Mouse (Mus musculus) hindbrain, embryonic 10.5 days (tissue): ENCODE results near the gene Fbxo42. TPM values are rescaled to one million over a fixed set of nuclear protein-coding genes. Genes with fewer than 3 reads are reported as not detected.

ENCODE experiments used
- DNase-seq: peaks from one replicate; pipeline ENCODE4 v3.0.0-alpha.2; 2017; ENCODE audit warnings: low spot score
- H3K27ac ChIP-seq: fragments of 300-500 bp; sonication (generic); 2 replicates; pipeline ENCODE4 v1.5.1; 2016; ENCODE audit warnings: mild to moderate bottlenecking, moderate library complexity
- H3K27me3 ChIP-seq: fragments of 300-500 bp; sonication (generic); 2 replicates; pipeline ENCODE4 v1.6.1; 2016; ENCODE audit warnings: mild to moderate bottlenecking; ENCODE audit not compliant: poor library complexity, insufficient read depth, severe bottlenecking
- H3K36me3 ChIP-seq: fragments of 300-500 bp; sonication (generic); 2 replicates; pipeline ENCODE4 v1.6.1; 2016; ENCODE audit warnings: mild to moderate bottlenecking, moderate library complexity
- H3K4me1 ChIP-seq: fragments of 300-500 bp; sonication (generic); replicated peaks from 2 replicates; pipeline ENCODE4 v1.6.1; 2016; ENCODE audit warnings: mild to moderate bottlenecking
- H3K4me3 ChIP-seq: fragments of 300-500 bp; sonication (generic); 2 replicates; pipeline ENCODE4 v1.5.1; 2016; ENCODE audit warnings: mild to moderate bottlenecking, moderate library complexity
- H3K9me3 ChIP-seq: fragments of 300-500 bp; sonication (generic); 2 replicates; pipeline ENCODE4 v1.6.1; 2016; ENCODE audit warnings: mild to moderate bottlenecking, moderate library complexity
- WGBS: fragments of 180-500 bp; shearing (Covaris S2); methylation state at CpG from one replicate; pipeline ENCODE4 v1.1.7; 2016; 5-methylcytosine and 5-hydroxymethylcytosine counted together
- polyA plus RNA-seq: library from polyadenylated mRNA; unstranded; fragments of >200 nt; fragmentation: Nextera tagmentation; extraction: Ambion mirVana; gene quantifications from 2 replicates; pipeline ENCODE4 v1.2.1, GENCODE M21; 2016

The Fbxo42 gene
- polyA plus RNA-seq = 23.2 and 24.5 TPM in 2 replicates

DNA sequence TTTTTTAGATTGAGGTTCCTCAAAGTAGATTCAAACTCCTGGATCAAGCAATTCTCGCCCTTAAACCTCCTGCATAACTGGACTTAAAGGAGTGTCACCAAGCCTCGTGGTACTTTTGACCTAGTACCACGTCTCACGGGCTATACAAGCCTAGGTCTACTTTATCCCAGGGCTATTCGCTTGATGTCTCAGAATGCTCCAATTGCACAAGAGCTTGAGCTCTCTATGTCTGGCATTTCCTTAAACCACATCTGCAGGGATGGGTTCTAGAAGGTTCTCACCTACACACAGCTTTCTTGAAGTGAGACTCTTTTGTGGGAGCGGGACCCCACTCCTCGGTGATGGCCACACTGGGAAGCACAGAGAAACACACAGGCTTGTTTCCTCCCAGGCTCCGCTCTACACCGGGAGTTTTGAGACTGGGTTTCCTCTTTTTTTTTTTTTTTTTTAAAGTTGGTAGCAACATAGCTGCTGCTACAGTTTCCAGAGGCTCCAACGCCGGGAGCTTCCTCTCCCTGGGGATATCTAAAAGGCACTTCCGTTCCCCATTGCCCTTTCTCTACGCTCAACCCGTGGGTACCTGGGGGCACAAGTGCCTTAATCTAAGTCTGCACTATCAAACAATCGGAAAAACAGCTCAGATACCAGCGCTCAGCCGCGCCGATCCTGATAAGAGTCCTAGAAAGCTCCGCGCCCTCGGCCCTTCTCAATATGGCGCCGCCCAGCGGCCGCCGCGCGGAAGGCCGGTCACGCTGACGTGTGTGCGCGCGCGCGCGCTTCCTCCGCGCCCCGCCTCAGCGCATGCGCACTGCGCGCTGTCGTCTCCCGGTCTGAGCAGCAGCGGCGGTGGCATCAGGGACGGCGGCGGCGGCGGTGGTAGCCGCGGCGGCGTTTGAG lies at the start of gene Fbxo42:
Fbxo42 (plus strand) TSS at position 802 of the 897 bp plus-strand sequence.
- 9% methylated on average over 58 of the region's 58 CpGs for WGBS

GRCm38 (mm10) chr4:141098935-141099334 lies 48.8 kb upstream of the Fbxo42 start:
- Histone ChIP-seq H3K27me3 (no peaks in the 10 kb centered on the region), H3K4me3 (no peak overlapping the region), H3K36me3 (no peaks in the 10 kb centered on the region), H3K4me1 (peaks cover 13% of the 10 kb centered on the region), H3K9me3 (no peaks in the 10 kb centered on the region), H3K27ac (no peak overlapping the region)
- 72% methylated on average over 4 of the region's 4 CpGs for WGBS
- no peak for DNase-seq

More for the DNA sequence above, at the start of gene Fbxo42:
- no peaks in the 10 kb centered on the region for H3K9me3 ChIP-seq
- peak within 1 kb of the TSS; percentile 72 for H3K4me3 ChIP-seq
- no peaks in the 10 kb centered on the region; the same call in 1 of the 2 replicates for H3K27me3 ChIP-seq
- no peaks in the 10 kb centered on the region for H3K36me3 ChIP-seq
- DNase-seq = peak; percentile 94
- H3K27ac ChIP-seq = peak within 1 kb of the TSS; percentile 95
- peaks cover 27% of the 10 kb centered on the region for H3K4me1 ChIP-seq

DNA sequence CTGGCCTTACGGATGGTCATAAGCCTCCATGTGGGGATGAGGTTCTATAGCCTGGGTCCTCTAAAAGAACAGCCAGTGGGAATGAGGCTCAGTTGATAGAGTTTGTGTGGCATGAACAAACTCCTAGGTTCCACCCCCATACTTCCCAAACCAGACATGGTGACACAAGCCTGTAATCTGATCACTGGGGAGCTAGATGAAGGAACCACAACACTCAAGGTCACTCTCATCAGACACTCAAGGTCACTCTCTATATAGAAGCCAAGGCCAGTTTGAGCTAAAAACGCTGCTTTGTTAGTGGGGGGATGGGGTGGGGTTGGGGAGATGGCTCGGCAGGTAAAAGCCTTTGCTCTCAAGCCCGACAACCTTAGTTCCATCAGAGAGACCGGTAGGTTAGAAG lies 47.8 kb upstream of the Fbxo42 start:
- DNase-seq = no peak
- no peaks in the 10 kb centered on the region for H3K27me3 ChIP-seq
- WGBS = 83% methylated on average over 5 of the region's 5 CpGs
- no peak overlapping the region for H3K4me3 ChIP-seq
- no peaks in the 10 kb centered on the region for H3K9me3 ChIP-seq
- H3K36me3 ChIP-seq = no peaks in the 10 kb centered on the region
- no peak overlapping the region for H3K27ac ChIP-seq
- peaks cover 11% of the 10 kb centered on the region for H3K4me1 ChIP-seq

DNA sequence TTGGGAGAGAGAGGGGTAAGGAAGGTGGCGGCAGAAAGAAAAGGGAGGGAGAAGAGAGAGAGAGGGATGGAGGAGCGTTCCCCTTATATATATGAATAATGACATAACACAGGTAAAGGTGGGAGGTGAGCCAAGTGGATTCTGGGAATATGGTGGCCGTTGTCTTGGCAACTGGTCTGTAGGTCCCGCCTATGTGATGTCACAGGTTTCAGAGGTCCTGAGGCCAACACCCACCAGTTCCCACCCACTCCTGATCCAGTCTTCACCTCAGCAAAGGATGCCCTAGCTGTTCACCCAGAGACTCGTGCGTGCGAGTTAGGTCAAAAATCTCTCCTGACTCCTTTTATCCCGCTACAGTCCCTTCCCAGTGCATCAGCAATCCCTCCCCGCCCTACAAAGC lies 46.4 kb upstream of the Fbxo42 start:
- no peak overlapping the region for H3K4me3 ChIP-seq
- H3K36me3 ChIP-seq = no peaks in the 10 kb centered on the region
- H3K27ac ChIP-seq = no peak overlapping the region
- no peaks in the 10 kb centered on the region for H3K9me3 ChIP-seq
- no peaks in the 10 kb centered on the region for H3K27me3 ChIP-seq
- 88% methylated on average over 9 of the region's 9 CpGs for WGBS
- no peak for DNase-seq
- peaks cover 11% of the 10 kb centered on the region for H3K4me1 ChIP-seq

DNA sequence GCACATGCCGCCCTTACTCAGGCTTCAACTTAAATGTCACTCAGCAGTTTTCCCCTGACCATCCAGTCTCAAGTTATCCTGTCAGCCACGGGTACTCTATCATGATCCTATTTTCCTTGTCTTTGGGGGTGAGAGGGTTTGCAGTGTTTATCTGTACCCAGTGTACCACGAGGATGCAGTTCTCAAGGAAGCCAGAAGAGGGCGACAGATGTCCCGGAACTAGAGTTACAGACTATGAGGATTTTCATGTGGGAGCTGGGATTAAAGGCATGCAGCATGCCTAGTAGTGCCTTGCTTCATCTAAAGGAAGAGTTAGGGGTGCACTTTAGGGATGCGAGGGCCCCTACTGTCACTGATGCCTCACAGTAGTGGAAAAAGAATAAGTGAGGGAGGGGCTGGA lies 45.9 kb upstream of the Fbxo42 start:
- peak; percentile 33 for DNase-seq
- 69% methylated on average over 6 of the region's 6 CpGs for WGBS
- H3K4me3 ChIP-seq = no peak overlapping the region

GRCm38 (mm10) chr4:141106526-141107183 lies 41.1 kb upstream of the Fbxo42 start:
- no peak overlapping the region for H3K27ac ChIP-seq
- no peaks in the 10 kb centered on the region for H3K27me3 ChIP-seq
- WGBS = 78% methylated on average over 16 of the region's 16 CpGs
- peaks cover 11% of the 10 kb centered on the region for H3K9me3 ChIP-seq
- no peak overlapping the region for H3K4me3 ChIP-seq
- peaks cover 24% of the 10 kb centered on the region for H3K36me3 ChIP-seq
- DNase-seq = no peak
- H3K4me1 ChIP-seq = peaks cover 18% of the 10 kb centered on the region; the same call in 1 of the 2 replicates

More for the DNA sequence above, 45.9 kb upstream of the Fbxo42 start:
- Histone ChIP-seq H3K4me1 (peaks cover 12% of the 10 kb centered on the region), H3K27me3 (no peaks in the 10 kb centered on the region), H3K36me3 (no peaks in the 10 kb centered on the region), H3K9me3 (no peaks in the 10 kb centered on the region), H3K27ac (no peak overlapping the region)

- Histone ChIP-seq H3K27me3 (no peaks in the 10 kb centered on the region), H3K9me3 (peaks cover 11% of the 10 kb centered on the region), H3K4me1 (peaks cover 18% of the 10 kb centered on the region; the same call in 1 of the 2 replicates), H3K4me3 (no peak overlapping the region), H3K36me3 (peaks cover 40% of the 10 kb centered on the region), H3K27ac (peak overlapping the region; percentile 53; the same call in 1 of the 2 replicates)
- no peak for DNase-seq
- 44% methylated on average over 10 of the region's 10 CpGs for WGBS
These were observed 39.4 kb upstream of the Fbxo42 start for GRCm38 (mm10) chr4:141108196-141108732.

GRCm38 (mm10) chr4:141113831-141114230 lies 33.9 kb upstream of the Fbxo42 start:
- peaks cover 94% of the 10 kb centered on the region for H3K36me3 ChIP-seq
- H3K9me3 ChIP-seq = peaks cover 11% of the 10 kb centered on the region
- no peak for DNase-seq
- peak overlapping the region; percentile 29; the same call in 1 of the 2 replicates for H3K27ac ChIP-seq
- H3K4me3 ChIP-seq = no peak overlapping the region
- WGBS = 82% methylated on average over 7 of the region's 7 CpGs
- no peaks in the 10 kb centered on the region for H3K27me3 ChIP-seq
- peaks cover 34% of the 10 kb centered on the region for H3K4me1 ChIP-seq

GRCm38 (mm10) chr4:141114521-141114981 lies 33.2 kb upstream of the Fbxo42 start:
- H3K9me3 ChIP-seq = peaks cover 11% of the 10 kb centered on the region
- DNase-seq = no peak
- peaks cover 97% of the 10 kb centered on the region for H3K36me3 ChIP-seq
- peak overlapping the region; percentile 29; the same call in 1 of the 2 replicates for H3K27ac ChIP-seq
- H3K4me1 ChIP-seq = peaks cover 40% of the 10 kb centered on the region
- no peak overlapping the region for H3K4me3 ChIP-seq
- 92% methylated on average over 6 of the region's 6 CpGs for WGBS
- H3K27me3 ChIP-seq = no peaks in the 10 kb centered on the region

GRCm38 (mm10) chr4:141115398-141115797 lies 32.3 kb upstream of the Fbxo42 start:
- peaks cover 47% of the 10 kb centered on the region for H3K4me1 ChIP-seq
- H3K27me3 ChIP-seq = no peaks in the 10 kb centered on the region
- WGBS = 77% methylated on average over 8 of the region's 8 CpGs
- H3K9me3 ChIP-seq = peaks cover 7% of the 10 kb centered on the region
- no peak overlapping the region for H3K27ac ChIP-seq
- H3K4me3 ChIP-seq = no peak overlapping the region
- DNase-seq = peak; percentile 37
- H3K36me3 ChIP-seq = peaks cover 97% of the 10 kb centered on the region

DNA sequence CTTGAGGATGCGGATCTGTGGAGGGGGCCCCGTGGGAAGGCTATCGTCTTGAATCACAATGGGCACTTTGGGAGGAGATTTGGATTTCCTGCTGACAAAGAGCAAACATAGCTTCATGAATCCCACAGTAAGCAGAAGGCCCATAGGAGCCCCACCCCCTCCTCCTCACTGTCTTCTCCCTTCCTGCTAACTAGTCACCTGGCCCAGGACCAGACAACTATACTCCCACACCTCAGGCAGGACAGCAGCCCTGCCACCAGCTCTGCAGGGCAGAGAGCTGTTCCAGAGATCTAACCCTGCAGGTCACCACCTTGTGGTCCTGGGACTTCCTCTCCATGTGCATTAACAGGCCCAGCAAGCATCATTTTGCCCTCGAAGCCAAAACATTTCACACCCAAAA lies 29.0 kb upstream of the Fbxo42 start:
- WGBS = 82% methylated on average over 4 of the region's 4 CpGs
- peaks cover 67% of the 10 kb centered on the region for H3K4me1 ChIP-seq
- H3K36me3 ChIP-seq = peaks cover 81% of the 10 kb centered on the region
- H3K9me3 ChIP-seq = no peaks in the 10 kb centered on the region
- H3K4me3 ChIP-seq = no peak overlapping the region
- H3K27me3 ChIP-seq = no peaks in the 10 kb centered on the region
- DNase-seq = no peak
- no peak overlapping the region; the same call in 1 of the 2 replicates for H3K27ac ChIP-seq

GRCm38 (mm10) chr4:141120700-141121099 lies 27.0 kb upstream of the Fbxo42 start:
- H3K4me1 ChIP-seq = peaks cover 60% of the 10 kb centered on the region
- H3K4me3 ChIP-seq = no peak overlapping the region
- no peak overlapping the region for H3K27ac ChIP-seq
- H3K9me3 ChIP-seq = no peaks in the 10 kb centered on the region
- H3K27me3 ChIP-seq = no peaks in the 10 kb centered on the region
- WGBS = 26% methylated on average over 11 of the region's 11 CpGs
- DNase-seq = peak; percentile 70
- H3K36me3 ChIP-seq = peaks cover 70% of the 10 kb centered on the region
